Mouse (Mus musculus) heart, adult 11 months (tissue): ENCODE measurements around the gene Spg21.

ENCODE experiments used
- DNase-seq: peaks from one replicate; pipeline ENCODE4 v3.0.0; 2022

Spg21 gene

GRCm38 (mm10) chr9:65480071-65480470, 19.3 kb downstream of the Spg21 start:
- DNase-seq: no peak

- no peak for DNase-seq
These were observed 30.7 kb downstream of the Spg21 start for GRCm38 (mm10) chr9:65491476-65491875.

GRCm38 (mm10) chr9:65492351-65492750, 31.6 kb downstream of the Spg21 start:
- DNase-seq: no peak

GRCm38 (mm10) chr9:65492851-65493250, 32.1 kb downstream of the Spg21 start:
- DNase-seq: no peak

GRCm38 (mm10) chr9:65502146-65502545, 41.4 kb downstream of the Spg21 start:
- DNase-seq: no peak

- no peak for DNase-seq
These were observed 42.2 kb downstream of the Spg21 start for GRCm38 (mm10) chr9:65502721-65503505.

- no peak for DNase-seq
These were observed 47.7 kb downstream of the Spg21 start for GRCm38 (mm10) chr9:65508449-65508848.

GRCm38 (mm10) chr9:65512520-65512919, 51.8 kb downstream of the Spg21 start:
- DNase-seq: no peak

- no peak for DNase-seq
These were observed 53.7 kb downstream of the Spg21 start for GRCm38 (mm10) chr9:65514431-65514830.

- DNase-seq: peak; percentile 90
These were observed 54.1 kb downstream of the Spg21 start for GRCm38 (mm10) chr9:65514851-65515261.

GRCm38 (mm10) chr9:65519807-65520504, 59.2 kb downstream of the Spg21 start, which contains the start of gene Ankdd1a:
Ankdd1a (minus strand) TSS chr9:65520193.
- no peak for DNase-seq

GRCm38 (mm10) chr9:65520505-65520876, 59.7 kb downstream of the Spg21 start:
- DNase-seq: no peak

GRCm38 (mm10) chr9:65523611-65524364, 63.0 kb downstream of the Spg21 start:
- peak; percentile 98 for DNase-seq

GRCm38 (mm10) chr9:65525445-65526195, 64.9 kb downstream of the Spg21 start:
- DNase-seq: peak; percentile 94

- DNase-seq: no peak
These were observed 67.8 kb downstream of the Spg21 start for GRCm38 (mm10) chr9:65528417-65529038.

- DNase-seq: no peak
These were observed 68.9 kb downstream of the Spg21 start for GRCm38 (mm10) chr9:65529659-65530058.

- no peak for DNase-seq
These were observed 70.5 kb downstream of the Spg21 start for GRCm38 (mm10) chr9:65531283-65531682.

- DNase-seq: no peak
These were observed 72.2 kb downstream of the Spg21 start for GRCm38 (mm10) chr9:65532986-65533385.

- peak; percentile 90 for DNase-seq
These were observed 73.4 kb downstream of the Spg21 start for GRCm38 (mm10) chr9:65534111-65534510.

GRCm38 (mm10) chr9:65535191-65535722, 74.5 kb downstream of the Spg21 start:
- DNase-seq: peak; percentile 97

- peak; percentile 96 for DNase-seq
These were observed 75.2 kb downstream of the Spg21 start for GRCm38 (mm10) chr9:65535789-65536469.
